Mouse (Mus musculus) neural tube, embryonic 14.5 days (tissue): ENCODE data around the gene Antxr1. TPM values are rescaled to one million over a fixed set of nuclear protein-coding genes. Genes with fewer than 3 reads are reported as not detected.

ENCODE experiments used
- ATAC-seq: fragments of 200-750 bp; cut with Nextera tagmentation; 2 replicates; pipeline ENCODE4 v1.8.0; 2017; ENCODE audit warnings: low read depth, mild to moderate bottlenecking, moderate TSS enrichment, moderate library complexity
- H3K27ac ChIP-seq: fragments of 300-500 bp; sonication (generic); 2 replicates; pipeline ENCODE4 v1.5.1; 2014; ENCODE audit warnings: low read depth, mild to moderate bottlenecking, control low read depth, low read length, moderate library complexity, mixed read lengths
- H3K27me3 ChIP-seq: fragments of 300-500 bp; sonication (generic); 2 replicates; pipeline ENCODE4 v1.6.1; 2014; ENCODE audit warnings: low read length; ENCODE audit not compliant: control insufficient read depth, insufficient read depth
- H3K36me3 ChIP-seq: fragments of 300-500 bp; sonication (generic); 2 replicates; pipeline ENCODE4 v1.6.1; 2014; ENCODE audit warnings: low read length, mixed read lengths; ENCODE audit not compliant: control insufficient read depth, insufficient read depth
- H3K4me1 ChIP-seq: fragments of 300-500 bp; sonication (generic); 2 replicates; pipeline ENCODE4 v1.6.1; 2014; ENCODE audit warnings: low read length; ENCODE audit not compliant: control insufficient read depth, insufficient read depth
- H3K4me2 ChIP-seq: fragments of 300-500 bp; sonication (generic); 2 replicates; pipeline ENCODE4 v1.6.1; 2014; ENCODE audit warnings: mild to moderate bottlenecking, low read depth, low read length, control low read depth
- H3K4me3 ChIP-seq: fragments of 300-500 bp; sonication (generic); 2 replicates; pipeline ENCODE4 v1.5.1; 2014; ENCODE audit warnings: low read depth, low read length, control low read depth, mixed read lengths
- H3K9ac ChIP-seq: fragments of 300-500 bp; sonication (generic); replicated peaks from 2 replicates; pipeline ENCODE4 v1.6.1; 2014; ENCODE audit warnings: low read depth, mild to moderate bottlenecking, control low read depth, low read length, mixed read lengths
- H3K9me3 ChIP-seq: fragments of 300-500 bp; sonication (generic); 2 replicates; pipeline ENCODE4 v1.6.1; 2016; ENCODE audit warnings: low read length; ENCODE audit not compliant: control insufficient read depth
- WGBS: fragments of 180-500 bp; shearing (Covaris S2); extraction: QIAGEN DNeasy Blood & Tissue Kit; methylation state at CpG from one replicate; pipeline ENCODE4 v1.1.7; 2014; 5-methylcytosine and 5-hydroxymethylcytosine counted together
- polyA plus RNA-seq: library from polyadenylated mRNA; unstranded; fragments of >200 nt; fragmentation: Nextera tagmentation; extraction: Ambion mirVana; gene quantifications from 2 replicates; pipeline ENCODE4 v1.2.1, GENCODE M21; 2014

Gene Antxr1
- polyA plus RNA-seq, 1 experiment from 2014 or later = 6.5 TPM

GRCm38 (mm10) chr6:87334361-87335090 lies 1.1 kb downstream of the Antxr1 start:
- Histone ChIP-seq H3K4me3 (peak overlapping the region; percentile 58), H3K4me1 (peaks cover 4% of the 10 kb centered on the region; the same call in 1 of the 2 replicates), H3K4me2 (peak overlapping the region; percentile 83), H3K27me3 (no peaks in the 10 kb centered on the region), H3K9ac (peak overlapping the region; percentile 68), H3K36me3 (no peaks in the 10 kb centered on the region), H3K27ac (peak overlapping the region; percentile 60; the same call in 1 of the 2 replicates), H3K9me3 (no peaks in the 10 kb centered on the region)
- WGBS = 10% methylated on average over 11 of the region's 11 CpGs
- ATAC-seq = no peak

- 79% methylated on average over 2 of the region's 2 CpGs for WGBS
- no peak overlapping the region for H3K4me2 ChIP-seq
- H3K4me1 ChIP-seq = peaks cover 4% of the 10 kb centered on the region; the same call in 1 of the 2 replicates
- ATAC-seq = no peak
- H3K27ac ChIP-seq = no peak overlapping the region
- H3K9ac ChIP-seq = no peak overlapping the region
- no peaks in the 10 kb centered on the region for H3K36me3 ChIP-seq
- H3K27me3 ChIP-seq = no peaks in the 10 kb centered on the region
- 0 out of 2 replicates have a peak overlapping the region, but pooled peaks have one; percentile 3 for H3K4me3 ChIP-seq
- H3K9me3 ChIP-seq = no peaks in the 10 kb centered on the region
Observed at GRCm38 (mm10) chr6:87332380-87332779, 3.2 kb downstream of the Antxr1 start.

GRCm38 (mm10) chr6:87328265-87329173 lies 7.1 kb downstream of the Antxr1 start:
- WGBS = 71% methylated on average over 22 of the region's 22 CpGs
- no peak overlapping the region for H3K4me3 ChIP-seq
- no peaks in the 10 kb centered on the region for H3K36me3 ChIP-seq
- no peak overlapping the region for H3K4me2 ChIP-seq
- no peak for ATAC-seq
- H3K27me3 ChIP-seq = no peaks in the 10 kb centered on the region
- H3K4me1 ChIP-seq = peaks cover 4% of the 10 kb centered on the region; the same call in 1 of the 2 replicates
- H3K27ac ChIP-seq = no peak overlapping the region
- H3K9ac ChIP-seq = no peak overlapping the region
- no peaks in the 10 kb centered on the region for H3K9me3 ChIP-seq

- H3K27ac ChIP-seq = no peak overlapping the region
- peaks cover 4% of the 10 kb centered on the region; the same call in 1 of the 2 replicates for H3K4me1 ChIP-seq
- H3K27me3 ChIP-seq = no peaks in the 10 kb centered on the region
- no peak overlapping the region for H3K4me2 ChIP-seq
- H3K9me3 ChIP-seq = no peaks in the 10 kb centered on the region
- WGBS = 93% methylated on average over 2 of the region's 2 CpGs
- H3K36me3 ChIP-seq = no peaks in the 10 kb centered on the region
- H3K4me3 ChIP-seq = no peak overlapping the region
- no peak overlapping the region for H3K9ac ChIP-seq
- ATAC-seq = no peak
Observed at GRCm38 (mm10) chr6:87326932-87327331, 8.7 kb downstream of the Antxr1 start.

- 90% methylated on average over 2 of the region's 2 CpGs for WGBS
- no peak for ATAC-seq
Observed at GRCm38 (mm10) chr6:87323381-87323780, 12.2 kb downstream of the Antxr1 start.

GRCm38 (mm10) chr6:87318651-87319050 lies 17.0 kb downstream of the Antxr1 start:
- H3K4me1 ChIP-seq = no peaks in the 10 kb centered on the region
- no peak for ATAC-seq
- H3K9ac ChIP-seq = no peak overlapping the region
- WGBS = 95% methylated on average over 7 of the region's 7 CpGs
- H3K36me3 ChIP-seq = no peaks in the 10 kb centered on the region
- no peak overlapping the region for H3K27ac ChIP-seq
- H3K4me3 ChIP-seq = no peak overlapping the region
- H3K27me3 ChIP-seq = no peaks in the 10 kb centered on the region
- no peak overlapping the region for H3K4me2 ChIP-seq
- no peaks in the 10 kb centered on the region for H3K9me3 ChIP-seq

More at GRCm38 (mm10) chr6:87323381-87323780, 12.2 kb downstream of the Antxr1 start:
- H3K27ac ChIP-seq = no peak overlapping the region
- H3K4me2 ChIP-seq = no peak overlapping the region
- no peaks in the 10 kb centered on the region for H3K9me3 ChIP-seq
- H3K9ac ChIP-seq = no peak overlapping the region
- H3K4me1 ChIP-seq = no peaks in the 10 kb centered on the region
- H3K27me3 ChIP-seq = no peaks in the 10 kb centered on the region
- no peak overlapping the region for H3K4me3 ChIP-seq
- H3K36me3 ChIP-seq = no peaks in the 10 kb centered on the region

GRCm38 (mm10) chr6:87316966-87317365 lies 18.7 kb downstream of the Antxr1 start:
- H3K27ac ChIP-seq = no peak overlapping the region
- ATAC-seq = no peak
- H3K4me1 ChIP-seq = no peaks in the 10 kb centered on the region
- WGBS = 87% methylated on average over 8 of the region's 8 CpGs
- H3K27me3 ChIP-seq = no peaks in the 10 kb centered on the region
- H3K4me3 ChIP-seq = no peak overlapping the region
- no peak overlapping the region for H3K9ac ChIP-seq
- H3K36me3 ChIP-seq = no peaks in the 10 kb centered on the region
- no peak overlapping the region for H3K4me2 ChIP-seq
- H3K9me3 ChIP-seq = no peaks in the 10 kb centered on the region

GRCm38 (mm10) chr6:87312761-87313160 lies 22.9 kb downstream of the Antxr1 start:
- H3K4me3 ChIP-seq = no peak overlapping the region
- WGBS = 65% methylated on average over 4 of the region's 4 CpGs
- no peaks in the 10 kb centered on the region for H3K36me3 ChIP-seq
- no peaks in the 10 kb centered on the region for H3K4me1 ChIP-seq
- no peak overlapping the region for H3K27ac ChIP-seq
- H3K9ac ChIP-seq = no peak overlapping the region
- no peaks in the 10 kb centered on the region for H3K9me3 ChIP-seq
- H3K4me2 ChIP-seq = no peak overlapping the region
- H3K27me3 ChIP-seq = no peaks in the 10 kb centered on the region
- ATAC-seq = no peak

- no peak for ATAC-seq
- 92% methylated on average over 8 of the region's 8 CpGs for WGBS
Observed at GRCm38 (mm10) chr6:87304486-87304885, 31.1 kb downstream of the Antxr1 start.

More at GRCm38 (mm10) chr6:87304486-87304885, 31.1 kb downstream of the Antxr1 start:
- Histone ChIP-seq H3K36me3 (no peaks in the 10 kb centered on the region), H3K4me3 (no peak overlapping the region), H3K9ac (no peak overlapping the region), H3K9me3 (no peaks in the 10 kb centered on the region), H3K27ac (no peak overlapping the region), H3K4me2 (no peak overlapping the region), H3K4me1 (0 out of 2 replicates have a peak, but pooled peaks cover 2% of the 10 kb centered on the region), H3K27me3 (no peaks in the 10 kb centered on the region)
